Mouse (Mus musculus): ENCODE measurements at regions not wholly inside any gene's neighbourhood (a gene's known extent, or its start where the extent isn't known, plus 50 kb on each side); places are given as distances from the start of the nearest gene placed in this dataset.

DNA sequence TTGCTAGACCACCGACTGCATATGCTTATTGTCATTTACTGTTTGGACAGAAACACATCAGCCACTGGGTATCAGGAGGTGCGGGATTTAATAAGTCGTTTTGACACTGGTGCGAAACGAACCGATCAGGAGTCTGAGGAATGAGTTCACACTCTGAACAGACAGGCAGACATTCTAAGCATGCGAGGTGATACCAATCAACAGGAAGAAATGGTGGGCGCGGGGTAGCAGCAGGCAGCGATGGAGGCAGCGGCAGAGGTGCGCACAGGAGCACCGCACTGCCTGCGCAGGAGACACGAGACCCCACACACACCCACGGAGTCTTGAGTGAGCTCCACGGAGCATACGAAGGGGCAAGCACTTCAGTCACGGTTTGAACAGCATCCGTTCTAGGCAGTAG, 210.6 kb upstream of the Spred2 start:
- whole genome bisulfite sequencing (ENCODE audit: insufficient replicate concordance) = 69% methylated on average over 20 of the region's 20 CpGs
- Histone ChIP-seq H3K36me3 (replicated peaks; ENCODE audit: insufficient read depth, low read length) (no peaks in the 10 kb centered on the region), H3K27me3 (ENCODE audit: insufficient read depth, low read length) (no peaks in the 10 kb centered on the region), H3K27ac (ENCODE audit: low read depth) (no peak overlapping the region), H3K9me3 (ENCODE audit: low read length) (no peaks in the 10 kb centered on the region), H3K4me1 (ENCODE audit: insufficient read depth) (no peaks in the 10 kb centered on the region), H3K4me3 (ENCODE audit: low read depth, low read length) (no peak overlapping the region), H3K9ac (replicated peaks) (no peak overlapping the region), H3K4me2 (ENCODE audit: low read depth, low read length) (no peak overlapping the region)
- DNase-seq = no peak
- ATAC-seq = no peak
- no peak for TF ChIP-seq CTCF (IDR thresholded peaks at IDR 0.05; ENCODE audit: low read depth)
- no peak for TF ChIP-seq EP300 (IDR thresholded peaks at IDR 0.05; ENCODE audit: low read depth)

GRCm38 (mm10) chr11:19714211-19714610, 210.0 kb upstream of the Spred2 start:
- DNase-seq = no peak

DNA sequence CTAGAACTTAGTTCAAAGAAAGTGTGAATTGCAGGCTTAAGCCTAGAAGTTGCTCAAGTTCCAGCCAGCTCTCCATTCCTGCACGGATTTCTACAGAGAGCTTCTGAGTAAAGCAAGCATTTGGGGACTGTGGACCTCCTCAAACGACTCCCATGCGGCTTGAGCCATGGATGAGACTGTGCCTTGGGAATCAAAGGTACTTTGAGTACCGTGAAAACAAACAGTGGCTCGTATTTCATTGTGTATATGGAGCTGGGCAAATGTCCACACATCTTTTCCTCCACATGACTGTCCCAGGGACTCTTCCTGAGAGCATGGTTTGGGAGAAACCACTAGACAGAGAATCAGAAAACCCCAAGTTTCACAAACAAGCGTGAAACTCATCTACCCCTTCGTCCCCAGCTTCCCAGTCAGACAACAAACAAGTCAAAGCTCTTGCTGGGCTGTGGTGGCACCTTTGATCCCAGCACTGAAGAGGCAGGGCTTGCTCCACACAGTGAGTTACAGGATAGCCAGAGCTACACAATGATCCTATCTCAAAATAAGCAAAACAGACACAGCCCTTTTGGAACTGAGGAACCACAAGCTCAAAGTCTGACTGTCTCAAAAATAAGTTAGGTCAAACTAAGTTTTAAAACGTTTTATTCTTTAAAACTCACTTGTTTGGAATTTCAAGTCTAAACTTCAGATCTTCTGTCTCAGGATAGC, 209.1 kb upstream of the Spred2 start:
- TF ChIP-seq CTCF (IDR thresholded peaks at IDR 0.05; ENCODE audit: low read depth) = no peak
- no peak for TF ChIP-seq EP300 (IDR thresholded peaks at IDR 0.05; ENCODE audit: low read depth)
- H3K4me1 ChIP-seq (ENCODE audit: insufficient read depth) = no peaks in the 10 kb centered on the region
- H3K9ac ChIP-seq (replicated peaks) = no peak overlapping the region
- no peak overlapping the region for H3K4me2 ChIP-seq (ENCODE audit: low read depth, low read length)
- no peaks in the 10 kb centered on the region for H3K9me3 ChIP-seq (ENCODE audit: low read length)
- no peaks in the 10 kb centered on the region for H3K36me3 ChIP-seq (replicated peaks; ENCODE audit: insufficient read depth, low read length)
- peak overlapping the region; percentile 78 for H3K27ac ChIP-seq (ENCODE audit: low read depth)
- 32% methylated on average over 8 of the region's 8 CpGs for WGBS (ENCODE audit: insufficient replicate concordance)
- H3K27me3 ChIP-seq (ENCODE audit: insufficient read depth, low read length) = no peaks in the 10 kb centered on the region
- ATAC-seq (peak; percentile 96), DNase-seq (peak; percentile 31)
- H3K4me3 ChIP-seq (ENCODE audit: low read depth, low read length) = no peak overlapping the region

More at GRCm38 (mm10) chr11:19714211-19714610, 210.0 kb upstream of the Spred2 start:
- no peak for ATAC-seq
- Histone ChIP-seq H3K9ac (replicated peaks) (no peak overlapping the region), H3K4me2 (ENCODE audit: low read depth, low read length) (no peak overlapping the region), H3K4me3 (ENCODE audit: low read depth, low read length) (no peak overlapping the region), H3K36me3 (replicated peaks; ENCODE audit: insufficient read depth, low read length) (no peaks in the 10 kb centered on the region), H3K4me1 (ENCODE audit: insufficient read depth) (no peaks in the 10 kb centered on the region), H3K27ac (ENCODE audit: low read depth) (no peak overlapping the region), H3K27me3 (ENCODE audit: insufficient read depth, low read length) (no peaks in the 10 kb centered on the region), H3K9me3 (ENCODE audit: low read length) (no peaks in the 10 kb centered on the region)
- WGBS (ENCODE audit: insufficient replicate concordance) = 34% methylated on average over 5 of the region's 5 CpGs
- TF ChIP-seq EP300 (IDR thresholded peaks at IDR 0.05; ENCODE audit: low read depth) (no peak), CTCF (IDR thresholded peaks at IDR 0.05; ENCODE audit: low read depth) (peak; percentile 43)

DNA sequence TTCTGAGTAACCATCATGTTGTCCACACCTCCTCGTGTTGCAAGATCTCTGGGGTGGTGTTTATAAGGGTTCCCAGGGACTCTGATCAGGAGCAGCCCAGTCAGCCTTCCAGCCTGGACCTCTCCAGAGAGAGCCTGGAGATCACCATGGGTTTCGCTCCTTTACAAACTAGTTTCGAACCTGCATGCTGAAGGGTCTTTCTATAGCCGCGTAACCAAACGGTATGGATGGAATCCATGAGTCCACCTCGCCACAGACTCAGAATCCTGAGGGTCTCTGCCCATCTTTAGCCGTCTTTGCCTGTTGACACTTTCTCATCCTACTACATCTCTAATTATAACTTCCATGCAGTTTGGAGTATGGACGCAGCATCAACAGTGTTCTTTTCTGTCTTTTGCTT, 206.0 kb upstream of the Spred2 start:
- ATAC-seq = no peak
- Histone ChIP-seq H3K27me3 (ENCODE audit: insufficient read depth, low read length) (no peaks in the 10 kb centered on the region), H3K9ac (replicated peaks) (no peak overlapping the region), H3K9me3 (ENCODE audit: low read length) (no peaks in the 10 kb centered on the region), H3K27ac (ENCODE audit: low read depth) (no peak overlapping the region), H3K36me3 (replicated peaks; ENCODE audit: insufficient read depth, low read length) (no peaks in the 10 kb centered on the region), H3K4me1 (ENCODE audit: insufficient read depth) (no peaks in the 10 kb centered on the region), H3K4me3 (ENCODE audit: low read depth, low read length) (no peak overlapping the region), H3K4me2 (ENCODE audit: low read depth, low read length) (no peak overlapping the region)
- no peak for TF ChIP-seq EP300 (IDR thresholded peaks at IDR 0.05; ENCODE audit: low read depth)
- no peak for TF ChIP-seq CTCF (IDR thresholded peaks at IDR 0.05; ENCODE audit: low read depth)
- DNase-seq = no peak
- whole genome bisulfite sequencing (ENCODE audit: insufficient replicate concordance) = 87% methylated on average over 9 of the region's 9 CpGs

DNA sequence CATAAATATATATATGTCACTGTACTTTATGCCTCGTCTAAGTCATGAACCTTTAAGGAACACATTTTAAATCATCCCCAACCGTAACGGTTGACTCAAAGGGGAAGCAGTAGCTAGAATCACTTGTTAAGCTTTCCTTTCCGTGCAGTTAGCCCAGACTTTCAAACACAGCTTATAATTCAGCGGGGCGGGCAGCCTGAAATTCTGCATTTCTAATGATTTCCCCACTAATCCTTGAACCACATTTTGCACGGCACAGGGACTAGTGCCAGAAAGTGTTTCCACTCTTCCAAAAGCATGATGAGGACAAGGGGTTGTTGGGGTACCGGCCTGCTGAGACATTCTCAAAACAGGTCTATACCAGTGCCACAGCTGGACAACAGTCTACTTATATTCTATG, 195.1 kb upstream of the Spred2 start:
- no peaks in the 10 kb centered on the region for H3K4me1 ChIP-seq (ENCODE audit: insufficient read depth)
- H3K9me3 ChIP-seq (ENCODE audit: low read length) = no peaks in the 10 kb centered on the region
- no peak overlapping the region for H3K27ac ChIP-seq (ENCODE audit: low read depth)
- 77% methylated on average over 8 of the region's 8 CpGs for WGBS (ENCODE audit: insufficient replicate concordance)
- no peaks in the 10 kb centered on the region for H3K27me3 ChIP-seq (ENCODE audit: insufficient read depth, low read length)
- no peak for TF ChIP-seq EP300 (IDR thresholded peaks at IDR 0.05; ENCODE audit: low read depth)
- TF ChIP-seq CTCF (IDR thresholded peaks at IDR 0.05; ENCODE audit: low read depth) = no peak
- H3K9ac ChIP-seq (replicated peaks) = no peak overlapping the region
- no peaks in the 10 kb centered on the region for H3K36me3 ChIP-seq (replicated peaks; ENCODE audit: insufficient read depth, low read length)
- ATAC-seq = no peak
- H3K4me2 ChIP-seq (ENCODE audit: low read depth, low read length) = no peak overlapping the region
- H3K4me3 ChIP-seq (ENCODE audit: low read depth, low read length) = no peak overlapping the region
- no peak for DNase-seq

- Histone ChIP-seq H3K9me3 (ENCODE audit: low read length) (no peaks in the 10 kb centered on the region), H3K4me3 (ENCODE audit: low read depth, low read length) (no peak overlapping the region), H3K4me1 (ENCODE audit: insufficient read depth) (no peaks in the 10 kb centered on the region), H3K4me2 (ENCODE audit: low read depth, low read length) (no peak overlapping the region), H3K27me3 (ENCODE audit: insufficient read depth, low read length) (no peaks in the 10 kb centered on the region), H3K9ac (replicated peaks) (no peak overlapping the region), H3K27ac (ENCODE audit: low read depth) (no peak overlapping the region), H3K36me3 (replicated peaks; ENCODE audit: insufficient read depth, low read length) (no peaks in the 10 kb centered on the region)
- 82% methylated on average over 5 of the region's 5 CpGs for WGBS (ENCODE audit: insufficient replicate concordance)
- DNase-seq = no peak
- TF ChIP-seq EP300 (IDR thresholded peaks at IDR 0.05; ENCODE audit: low read depth) = no peak
- no peak for ATAC-seq
These were observed 193.4 kb upstream of the Spred2 start for GRCm38 (mm10) chr11:19730747-19731146.
